Mouse (Mus musculus) lung, postnatal 25 days (tissue): Measurements from ENCODE around the gene Atp5g1.
A peak's percentile ranks its signal among the peaks of the same experiment; 100 is the strongest.

Experiments used
- DNase-seq: peaks from one replicate; pipeline ENCODE4 v3.0.0; 2022; ENCODE audit warnings: low spot score

Gene Atp5g1

DNA sequence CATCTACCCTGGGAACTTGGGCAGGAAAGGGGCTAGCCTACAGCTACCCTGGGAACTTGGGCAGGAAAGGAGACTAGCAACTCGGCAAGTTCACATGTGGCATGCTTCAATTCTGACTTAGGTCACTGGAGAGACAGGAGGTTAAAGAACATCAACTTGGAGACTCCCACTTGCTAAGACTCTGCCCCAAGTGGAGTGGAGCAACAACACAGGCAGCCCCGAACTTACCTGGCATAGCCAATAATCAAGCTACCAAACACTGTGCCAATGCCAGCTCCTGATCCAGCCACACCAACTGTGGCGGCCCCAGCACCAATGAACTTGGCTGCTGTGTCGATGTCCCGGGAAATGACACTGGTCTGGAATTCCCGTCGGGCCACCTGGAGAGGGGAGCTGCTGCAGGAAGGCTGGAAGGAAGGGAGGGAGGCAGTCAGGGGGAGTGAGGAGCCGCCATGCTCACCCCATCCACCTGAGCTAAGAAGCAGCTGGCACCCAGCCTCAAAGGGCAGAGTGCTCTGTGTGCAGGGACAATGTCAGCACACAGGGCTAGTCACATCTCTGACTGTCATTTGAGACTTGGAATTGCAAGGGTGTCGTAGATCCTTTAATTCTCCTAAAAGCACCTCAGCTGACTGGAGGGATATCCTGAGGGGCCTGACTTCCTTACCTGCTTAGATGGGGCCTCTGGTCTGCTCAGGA lies 2.0 kb downstream of the Atp5g1 start:
- DNase-seq = no peak

DNA sequence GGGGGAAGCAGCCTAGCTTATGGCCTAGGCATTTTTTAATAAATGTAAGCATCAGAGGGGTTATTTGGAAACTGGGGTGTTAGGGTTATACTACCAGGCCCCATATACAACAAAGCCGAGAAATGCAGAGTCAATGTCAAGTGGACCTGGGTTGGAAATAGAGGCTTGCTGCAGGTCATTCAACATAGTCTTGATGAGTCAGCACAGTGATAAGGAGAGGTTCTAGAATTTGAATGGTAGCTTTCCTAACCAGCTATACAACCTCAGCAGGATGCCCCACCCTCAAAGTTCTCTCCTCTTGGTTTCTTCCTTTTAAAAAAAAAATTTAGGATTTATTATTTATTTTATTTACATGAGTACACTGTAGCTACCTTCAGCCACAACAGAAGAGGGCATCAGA lies 4.5 kb downstream of the Atp5g1 start:
- DNase-seq = no peak

DNA sequence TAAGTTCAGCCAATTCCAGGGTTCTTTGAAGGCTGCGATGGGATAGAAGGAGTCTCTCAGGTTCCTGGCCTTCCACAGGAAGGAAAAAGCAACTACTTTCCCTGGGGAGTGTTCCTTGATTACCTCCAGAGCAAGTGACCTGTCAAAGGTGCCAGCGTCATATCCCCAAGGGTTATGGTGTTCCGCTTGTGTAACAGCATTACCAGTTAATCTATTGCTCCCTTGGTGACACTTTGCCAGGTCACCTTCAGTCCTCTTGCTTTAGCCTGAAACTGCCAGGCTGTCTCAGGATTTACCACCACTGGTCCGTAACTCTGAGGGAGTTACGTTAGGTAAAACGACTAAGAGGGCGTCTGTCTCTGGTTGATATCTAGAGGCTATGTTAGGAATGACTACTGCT lies 5.1 kb downstream of the Atp5g1 start:
- DNase-seq = no peak

DNA sequence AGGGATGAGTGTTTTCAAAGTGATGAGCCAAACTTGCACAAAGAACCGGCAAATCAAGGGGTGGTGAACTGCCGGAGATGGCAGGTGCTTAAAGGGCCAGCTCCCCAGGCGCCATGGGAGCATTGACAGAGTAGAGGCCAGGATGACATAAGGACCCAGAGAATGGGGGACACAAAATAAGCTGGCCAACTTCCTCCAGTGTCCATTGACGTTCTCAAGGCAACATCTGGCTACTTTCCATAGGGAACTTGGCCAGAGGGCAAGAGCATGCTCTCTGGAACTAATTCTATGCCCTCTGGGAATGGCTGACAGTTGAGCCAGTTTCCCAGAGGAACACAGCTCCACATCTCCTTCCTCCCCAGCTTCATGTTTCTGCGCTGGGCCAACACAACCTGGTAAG lies 7.2 kb downstream of the Atp5g1 start:
- DNase-seq = no peak

DNA sequence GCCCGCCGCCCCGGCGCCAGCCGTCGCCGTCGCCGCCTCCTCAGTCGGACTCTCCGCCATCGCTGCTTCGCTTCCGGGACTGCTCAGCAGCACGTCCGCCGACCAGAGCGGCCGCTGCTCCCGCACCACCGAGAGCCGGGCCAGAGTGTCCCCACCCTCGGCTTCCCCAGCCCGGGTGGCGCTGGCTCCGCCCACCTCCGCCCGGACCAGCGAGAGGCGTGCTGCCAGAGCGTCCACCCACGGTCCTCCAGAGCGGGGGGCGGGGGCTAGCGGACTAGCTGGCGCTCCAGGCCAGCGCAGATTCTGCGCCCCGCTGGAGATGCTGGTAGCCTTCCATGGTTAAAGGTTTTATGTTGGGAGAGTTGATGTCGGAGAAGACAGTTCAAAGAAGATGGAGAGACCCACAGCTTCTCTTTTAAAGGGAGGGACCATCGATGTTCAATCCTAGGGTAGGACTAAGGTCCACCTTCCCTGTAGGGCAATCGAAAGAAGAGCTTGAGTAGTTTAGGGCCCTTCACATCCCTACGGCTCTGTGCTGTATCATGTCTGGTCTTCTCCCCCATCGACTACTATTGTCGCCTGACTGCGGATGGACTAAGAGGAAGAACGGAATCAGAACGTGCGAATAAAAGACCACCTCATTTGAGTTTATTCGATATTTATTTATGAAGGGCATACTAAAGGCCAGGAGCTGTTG lies 10.1 kb downstream of the Atp5g1 start, which contains the start of gene Ube2z:
Gene Ube2z (minus strand): TSS at position 174 of the 697 bp plus-strand sequence.
- DNase-seq = peak; percentile 97

GRCm38 (mm10) chr11:96064521-96065214 lies 10.8 kb downstream of the Atp5g1 start:
- DNase-seq = peak; percentile 30

GRCm38 (mm10) chr11:96058309-96058708 lies 17.2 kb downstream of the Atp5g1 start:
- DNase-seq = no peak

- no peak for DNase-seq
Observed at GRCm38 (mm10) chr11:96050854-96051253, 24.6 kb downstream of the Atp5g1 start.

- DNase-seq = no peak
Observed at GRCm38 (mm10) chr11:96049939-96050338, 25.5 kb downstream of the Atp5g1 start.

DNA sequence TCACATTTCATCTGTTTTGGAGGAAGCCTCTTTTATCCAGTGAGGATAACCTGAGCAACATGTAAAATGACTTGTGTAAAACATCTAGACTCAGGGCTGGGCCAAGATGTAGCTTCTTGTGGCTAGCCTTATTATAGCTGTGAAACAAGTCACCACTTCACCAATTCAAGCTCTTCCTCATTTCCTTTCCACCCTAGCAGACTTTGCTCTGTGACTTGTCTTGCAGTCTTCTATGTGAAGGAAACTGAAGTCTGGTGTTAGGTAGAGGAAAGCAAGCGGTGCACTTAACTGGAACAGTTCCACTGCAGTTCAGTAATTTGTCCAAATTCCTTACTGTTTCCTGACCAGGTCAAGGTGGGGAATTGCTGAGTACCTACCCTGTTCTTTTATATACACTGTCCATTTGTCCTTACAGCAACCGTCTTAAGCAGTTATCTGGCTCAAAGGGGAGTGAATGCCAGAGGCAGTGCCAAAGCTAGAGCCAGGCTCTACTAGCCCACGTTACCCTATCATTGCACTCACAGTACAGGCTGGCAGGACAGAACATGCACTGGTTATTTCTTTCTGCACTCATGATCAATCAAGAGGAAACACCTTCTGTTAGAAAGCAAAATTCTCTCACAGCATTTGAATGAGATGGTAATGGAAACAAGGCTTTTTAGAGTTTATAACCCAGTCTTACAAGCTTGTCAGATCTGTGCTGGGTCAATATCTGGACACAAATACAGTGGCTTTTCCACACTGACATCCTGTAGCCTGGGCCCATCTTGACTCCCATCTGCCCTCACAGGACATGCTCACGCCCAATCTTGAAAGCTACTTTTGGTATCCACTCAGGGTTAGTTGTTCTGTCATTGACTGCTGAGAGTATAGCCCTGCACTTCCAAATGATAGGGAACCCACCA lies 27.7 kb downstream of the Atp5g1 start:
- no peak for DNase-seq

DNA sequence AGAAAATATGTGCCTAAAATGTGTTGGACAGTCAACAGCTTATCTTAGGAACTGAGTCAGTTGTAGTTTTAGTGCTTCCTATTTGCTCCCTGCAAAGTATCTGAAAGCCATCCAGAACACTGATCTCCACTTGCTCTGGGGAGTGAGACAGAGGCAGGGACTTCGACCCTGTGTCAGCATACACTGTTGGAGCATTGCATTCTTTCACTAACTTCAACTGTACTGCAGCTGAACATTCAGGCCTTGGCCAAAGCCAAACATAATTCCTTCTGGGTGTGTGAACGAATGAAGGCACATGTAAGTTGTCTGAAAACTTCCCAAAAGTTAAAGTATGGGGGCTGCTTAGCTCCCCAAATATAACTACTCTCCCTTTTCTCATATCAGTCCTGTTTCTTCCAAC lies 28.7 kb downstream of the Atp5g1 start:
- no peak for DNase-seq

- DNase-seq = no peak
Observed at GRCm38 (mm10) chr11:96046028-96046427, 29.4 kb downstream of the Atp5g1 start.

- no peak for DNase-seq
Observed at GRCm38 (mm10) chr11:96044803-96045567, 30.5 kb downstream of the Atp5g1 start.

DNA sequence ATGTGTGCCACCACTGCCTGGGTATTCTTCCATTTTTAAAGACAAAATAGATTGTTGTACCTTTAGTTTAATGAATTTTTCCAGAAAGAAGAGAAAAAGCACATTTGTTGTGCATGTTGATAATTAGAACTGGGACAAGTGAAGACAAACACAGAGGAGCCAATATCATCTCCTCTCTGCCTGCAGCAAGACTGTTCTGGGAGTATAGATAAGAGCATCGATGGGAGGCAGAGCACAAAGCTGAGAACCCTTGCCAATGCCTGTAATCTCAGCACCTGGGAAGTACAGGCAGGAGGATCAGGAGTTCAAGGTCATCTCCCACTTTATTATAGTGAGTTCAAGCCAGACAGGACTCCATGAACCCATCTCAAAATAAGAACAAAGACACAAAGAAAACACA lies 36.9 kb downstream of the Atp5g1 start:
- no peak for DNase-seq

DNA sequence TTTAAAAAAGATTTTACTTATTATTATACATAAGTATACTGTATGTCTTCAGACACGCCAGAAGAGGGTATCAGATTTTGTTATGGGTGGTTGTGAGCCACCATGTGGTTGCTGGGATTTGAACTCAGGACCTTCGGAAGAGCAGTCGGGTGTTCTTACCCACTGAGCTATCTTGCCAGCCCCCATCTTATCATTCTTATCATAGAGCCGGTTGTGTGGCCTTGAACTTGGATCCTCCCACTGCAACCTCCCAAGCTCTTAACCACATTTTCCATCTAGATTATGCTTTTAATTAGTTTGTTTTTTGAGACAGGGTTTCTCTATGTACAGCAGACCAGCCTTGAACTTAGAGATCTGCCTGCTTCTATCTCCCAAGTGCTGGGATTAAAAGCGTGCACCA lies 38.0 kb downstream of the Atp5g1 start:
- no peak for DNase-seq

DNA sequence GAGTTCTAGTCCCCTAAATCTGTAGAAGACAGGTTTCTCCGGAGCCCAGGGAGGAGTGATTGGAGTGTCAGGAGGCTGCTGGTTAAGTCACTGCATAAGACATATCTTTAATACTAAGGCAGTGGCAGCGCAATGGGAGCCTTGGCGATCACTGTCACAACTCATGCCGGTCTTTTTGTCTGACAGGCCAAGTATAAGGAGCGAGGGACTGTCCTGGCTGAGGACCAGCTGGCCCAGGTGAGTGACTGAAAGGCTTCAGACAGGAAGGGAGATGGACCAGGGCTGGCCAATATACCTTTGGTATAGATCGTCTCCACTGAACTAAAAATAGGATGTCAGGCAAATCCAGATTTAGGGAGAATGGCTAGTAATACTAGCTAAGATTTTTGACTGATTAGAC lies 40.3 kb downstream of the Atp5g1 start:
- no peak for DNase-seq

- DNase-seq = peak; percentile 94
Observed at GRCm38 (mm10) chr11:96034596-96035052, 40.8 kb downstream of the Atp5g1 start, which contains the start of gene Snf8. Snf8 (plus strand) TSS chr11:96034885.

DNA sequence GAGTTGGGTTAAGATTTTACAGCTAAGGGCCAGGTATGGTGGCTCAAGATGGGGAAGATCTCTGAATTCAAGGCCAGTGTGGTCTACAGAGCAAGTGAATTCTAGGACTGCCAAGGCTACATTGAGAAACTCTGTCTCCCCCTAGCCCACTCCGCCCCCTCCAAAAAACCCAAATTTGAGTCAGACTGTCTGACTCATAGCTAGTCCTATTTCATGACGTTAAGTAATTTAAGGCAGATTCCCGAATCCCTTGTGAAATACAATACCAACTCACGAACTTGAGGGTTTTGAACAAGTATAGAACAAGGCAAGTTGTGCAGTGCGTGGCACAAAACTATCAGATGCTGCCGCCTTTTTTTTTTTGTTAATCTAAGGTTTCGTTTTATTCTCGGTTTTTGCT lies 41.4 kb downstream of the Atp5g1 start:
- DNase-seq = no peak

DNA sequence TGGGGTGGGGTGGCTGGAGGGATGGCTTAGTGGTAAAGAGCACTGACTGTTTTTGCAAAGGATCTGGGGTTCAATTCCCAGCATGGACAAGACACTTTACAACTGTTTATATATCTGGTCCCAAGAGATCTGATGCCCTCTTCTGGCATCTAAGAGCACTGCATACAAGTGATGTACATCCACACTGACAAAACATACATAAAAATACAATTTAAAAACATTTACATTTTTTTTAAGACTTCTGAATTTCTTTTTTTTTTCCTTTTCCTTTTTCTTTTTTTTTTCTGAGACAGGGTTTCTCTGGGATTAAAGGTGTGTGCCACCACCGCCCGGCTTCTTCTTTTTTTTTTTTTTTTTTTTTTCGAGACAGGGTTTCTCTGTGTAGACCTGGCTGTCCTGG lies 42.2 kb downstream of the Atp5g1 start:
- DNase-seq = no peak

DNA sequence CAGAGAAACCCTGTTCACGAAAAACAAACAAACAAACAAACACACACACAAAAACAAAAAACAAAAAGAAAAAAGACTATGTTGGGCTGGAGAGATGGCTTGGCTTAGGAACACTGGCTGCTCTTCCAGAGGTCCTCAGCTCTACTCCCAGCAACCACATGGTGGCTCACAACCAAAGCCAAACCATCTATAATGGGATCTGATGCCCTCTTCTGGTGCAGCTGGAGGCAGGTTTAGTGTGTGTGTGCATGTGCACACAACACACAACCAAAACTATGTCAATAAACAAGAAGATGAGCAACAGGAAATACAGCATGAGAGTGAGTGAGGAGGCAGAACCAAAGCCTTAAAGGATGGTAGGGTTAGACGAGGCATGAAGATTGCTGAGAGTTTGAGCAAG lies 43.8 kb downstream of the Atp5g1 start:
- DNase-seq = no peak

GRCm38 (mm10) chr11:96030571-96030970 lies 44.9 kb downstream of the Atp5g1 start:
- no peak for DNase-seq
